Mouse (Mus musculus): ENCODE data around the gene Slc8a1.

The Slc8a1 gene

DNA sequence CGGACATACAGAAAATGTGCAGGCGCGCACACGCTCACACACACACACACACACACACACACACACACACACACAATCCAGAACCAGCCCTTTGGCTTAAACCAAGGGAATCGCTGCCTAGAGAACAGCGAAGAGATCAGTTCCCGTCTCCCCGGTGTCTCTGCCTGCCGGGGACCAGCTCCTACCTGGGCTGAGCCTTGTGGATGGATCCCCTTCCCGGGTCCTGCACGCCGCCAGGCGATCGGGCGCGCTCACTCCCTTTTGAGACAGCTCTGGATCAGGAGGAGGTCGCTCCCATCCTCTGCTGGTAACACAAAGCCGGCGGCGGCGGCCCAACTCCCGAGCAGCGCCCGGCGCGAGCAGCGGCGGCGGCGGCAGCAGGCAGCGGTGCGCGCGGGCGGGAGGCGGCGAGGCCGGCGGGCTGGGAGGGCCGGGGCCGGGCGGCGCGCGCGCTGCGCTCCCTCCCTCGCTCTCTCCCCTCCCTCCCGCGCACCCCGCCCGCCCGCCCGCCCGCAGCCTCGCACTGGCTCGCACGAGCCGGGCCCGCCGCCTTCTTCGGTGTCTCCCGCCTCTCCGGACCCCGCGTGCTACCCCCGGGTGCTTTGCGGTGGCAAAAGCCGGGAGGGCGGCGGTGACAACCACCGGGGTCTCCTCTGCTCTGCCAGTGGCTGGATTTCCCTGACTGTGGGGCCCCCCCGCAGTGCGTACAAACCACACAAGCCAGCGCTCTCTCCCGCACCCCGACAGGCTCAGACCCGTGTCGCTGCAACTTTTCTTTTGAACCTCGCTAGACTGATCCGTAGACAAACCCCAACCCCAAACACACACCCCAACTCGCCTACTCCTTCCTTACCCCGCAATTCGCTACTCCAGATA lies 68.1 kb downstream of the Slc8a1 start:
- peak; percentile 43 for DNase-seq (ENCODE audit: low spot score)

DNA sequence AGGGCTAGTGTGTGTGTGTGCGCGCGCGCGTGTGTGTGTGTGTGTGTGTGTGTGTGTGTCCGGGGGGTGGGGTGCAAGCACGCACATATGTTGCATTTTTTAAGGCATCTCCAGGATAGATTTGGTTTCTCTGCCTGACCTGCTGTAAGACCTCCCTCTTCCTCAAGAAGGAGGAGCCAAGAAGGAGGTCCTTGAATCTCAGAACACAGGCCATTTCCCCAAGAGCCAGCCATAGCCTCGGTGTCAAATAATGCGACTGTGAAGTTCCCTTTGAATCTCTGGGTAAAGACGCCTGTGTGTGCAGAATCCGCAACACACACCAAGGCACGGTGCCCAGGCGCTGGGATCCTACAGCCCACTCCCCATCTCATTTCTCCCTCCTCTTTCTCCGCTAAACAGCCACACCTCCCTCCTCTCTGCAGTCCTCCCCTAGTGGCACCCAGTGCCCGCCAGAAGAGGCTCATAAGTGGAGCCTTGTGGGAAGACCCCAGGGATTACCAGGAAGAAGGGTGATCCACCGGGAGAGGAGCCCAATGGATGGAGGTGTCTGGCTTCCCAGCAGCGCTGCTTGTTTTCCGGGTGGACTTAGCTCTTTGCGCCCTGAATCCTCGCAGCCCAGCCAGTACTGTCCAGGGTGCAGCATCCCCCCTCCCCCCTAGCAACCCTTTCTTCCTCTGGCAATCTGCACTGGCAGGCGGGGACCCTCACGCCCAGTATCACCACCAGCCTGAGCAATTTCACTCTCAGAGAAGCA lies 68.9 kb downstream of the Slc8a1 start:
- DNase-seq (ENCODE audit: low spot score): peak; percentile 42

DNA sequence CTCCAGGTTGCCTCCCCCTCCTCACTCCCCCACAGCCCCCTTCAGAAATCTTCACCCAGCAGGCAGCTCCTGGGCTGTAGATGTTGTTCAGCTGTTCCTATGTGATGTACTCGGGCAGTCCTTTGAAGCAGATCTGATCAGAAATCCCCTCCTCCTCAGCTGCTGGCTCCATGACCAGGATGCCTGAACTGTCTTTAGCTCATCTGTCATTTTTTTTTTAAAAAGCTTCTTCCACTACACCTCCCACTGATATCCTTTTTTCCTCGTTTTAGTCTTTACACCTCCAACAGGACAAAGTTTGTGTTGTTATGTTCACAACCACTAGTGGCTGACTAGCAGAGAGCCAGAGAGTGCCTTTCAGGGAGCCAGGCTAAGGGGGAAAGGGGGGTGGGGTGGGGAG lies 69.7 kb downstream of the Slc8a1 start:
- no peak for DNase-seq (ENCODE audit: low spot score)

DNA sequence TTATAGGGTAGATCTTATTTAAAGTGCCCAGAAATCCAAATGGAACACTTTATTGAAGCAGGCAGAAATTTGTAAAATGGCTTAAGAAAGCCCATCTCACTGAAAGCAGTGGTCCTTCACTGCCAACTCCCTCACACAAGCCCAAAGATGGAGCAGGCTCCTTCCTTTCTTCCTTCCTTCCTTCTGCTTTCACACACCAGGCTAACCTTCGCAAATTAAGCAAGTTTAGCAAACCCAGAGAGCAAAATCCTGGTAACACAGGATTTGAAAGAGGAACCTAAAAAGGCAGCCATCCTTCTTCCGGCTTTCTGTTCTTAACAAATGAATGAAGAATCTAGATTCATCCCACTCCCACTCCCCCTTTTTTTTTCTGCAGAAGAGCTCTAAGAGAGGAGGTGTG lies 70.2 kb downstream of the Slc8a1 start:
- no peak for DNase-seq (ENCODE audit: low spot score)

DNA sequence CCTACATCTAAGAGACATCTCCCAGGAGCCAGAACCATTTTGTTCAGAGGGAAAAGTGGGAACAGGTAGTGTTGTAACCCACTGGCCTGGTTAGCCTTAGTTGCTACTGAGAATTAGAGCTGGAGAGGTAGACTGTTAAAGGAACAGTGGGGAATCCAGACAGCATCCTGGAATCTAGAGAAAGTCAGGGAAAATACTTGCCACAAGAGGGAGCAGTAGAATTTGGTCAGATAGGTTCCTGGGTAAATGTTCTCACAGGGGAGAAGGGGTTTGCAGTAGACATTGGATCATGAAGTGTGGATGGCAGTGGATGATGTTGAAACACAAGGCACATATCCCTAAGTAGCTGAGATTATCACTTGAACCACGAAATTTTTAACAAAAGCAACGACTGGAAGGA lies 71.6 kb downstream of the Slc8a1 start:
- DNase-seq (ENCODE audit: low spot score): peak; percentile 24

DNA sequence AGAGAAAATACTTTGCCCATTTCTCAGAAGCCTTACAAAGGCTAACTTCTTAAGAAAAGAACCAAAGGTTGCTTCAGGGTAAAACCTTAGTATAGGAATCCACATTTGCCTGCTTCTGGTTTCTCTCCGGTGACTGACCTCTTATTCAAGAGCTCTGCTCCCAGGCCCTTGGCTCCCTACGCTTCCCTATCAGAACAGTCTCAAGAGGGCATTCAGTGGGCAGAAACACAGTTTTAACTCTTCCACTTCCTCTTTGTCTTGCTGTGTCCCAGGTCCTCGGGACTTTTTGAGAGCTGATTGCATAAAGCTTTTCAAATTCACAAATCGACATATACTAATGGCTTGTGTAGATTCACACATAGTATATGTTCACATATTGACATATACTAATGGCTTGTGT lies 73.3 kb downstream of the Slc8a1 start:
- DNase-seq (ENCODE audit: low spot score): no peak

DNA sequence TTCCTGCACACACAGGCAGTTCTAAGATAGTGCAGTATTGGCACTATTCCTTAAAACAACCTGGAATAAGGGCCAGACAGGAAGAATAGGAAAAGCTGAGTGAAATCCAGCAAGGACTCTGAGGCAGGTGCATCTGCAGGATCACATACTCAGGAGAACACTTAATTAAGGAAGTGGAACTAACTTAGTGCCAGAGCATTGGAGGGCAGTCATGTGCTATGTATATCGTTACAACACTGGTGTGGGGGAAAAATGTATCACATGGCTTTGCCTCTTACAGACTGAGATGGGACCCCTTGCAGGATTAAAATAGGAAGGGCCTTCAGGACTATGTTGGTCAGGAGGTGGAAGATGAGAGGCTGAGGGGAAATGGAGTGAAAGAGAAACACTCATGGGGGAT lies 80.3 kb downstream of the Slc8a1 start:
- no peak for DNase-seq (ENCODE audit: low spot score)

DNA sequence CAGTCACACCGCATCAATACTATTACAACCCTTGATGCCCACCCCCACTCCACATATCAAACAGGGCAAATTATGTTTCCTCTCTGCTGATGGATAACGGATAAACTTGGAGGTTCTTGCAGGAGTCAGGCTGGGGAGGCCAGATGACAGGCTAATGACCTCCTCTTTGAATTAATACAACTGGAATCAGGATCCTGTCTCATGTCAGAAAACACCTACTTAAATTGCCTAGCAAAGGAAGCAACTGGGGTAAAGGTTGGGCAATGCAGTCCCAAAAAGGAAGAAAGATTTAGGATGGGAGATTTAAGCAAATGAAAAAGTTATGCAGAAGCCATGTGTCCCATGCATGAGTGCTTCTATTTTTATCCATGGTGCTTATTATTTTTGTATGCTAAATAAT lies 83.6 kb downstream of the Slc8a1 start:
- DNase-seq (ENCODE audit: low spot score): no peak

DNA sequence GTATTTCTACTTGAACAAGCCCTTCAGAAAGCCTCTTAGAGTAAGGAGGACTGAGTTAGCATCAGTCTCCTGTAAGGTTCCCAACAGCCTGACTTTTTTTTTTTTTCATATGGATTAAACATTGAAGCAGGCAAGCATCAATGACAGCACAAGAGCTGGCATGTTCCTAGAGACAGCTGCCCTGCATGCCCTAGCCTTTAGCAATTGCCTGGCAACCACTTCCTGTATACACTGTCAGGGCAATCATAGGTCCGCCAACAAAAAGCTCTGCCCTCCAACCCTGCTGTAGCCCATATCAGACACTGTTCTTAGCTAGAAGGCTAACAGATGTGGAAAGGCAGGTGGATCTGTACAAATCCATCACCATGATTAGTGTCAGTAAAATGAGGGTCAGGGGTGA lies 85.2 kb downstream of the Slc8a1 start:
- no peak for DNase-seq (ENCODE audit: low spot score)

DNA sequence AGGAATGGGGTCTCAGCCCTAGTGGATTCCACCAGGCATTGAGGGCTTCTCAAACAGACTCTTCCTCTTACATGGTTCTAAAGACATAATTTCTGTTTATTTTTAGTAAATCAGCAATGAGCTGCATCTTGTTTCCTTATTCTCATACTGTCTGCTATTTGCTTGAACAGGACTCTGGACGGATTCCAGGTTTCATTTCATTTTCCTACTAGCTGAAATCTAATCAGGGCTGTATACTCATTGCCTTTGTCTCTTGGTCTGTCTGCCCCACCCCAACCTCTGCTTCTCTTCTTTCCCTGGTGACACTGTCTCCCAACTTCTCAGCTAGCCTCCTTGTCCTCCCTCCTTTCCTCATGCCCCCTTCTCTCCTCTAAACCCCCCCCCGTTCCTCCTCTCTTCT lies 101.4 kb downstream of the Slc8a1 start:
- no peak for DNase-seq (ENCODE audit: low spot score)

DNA sequence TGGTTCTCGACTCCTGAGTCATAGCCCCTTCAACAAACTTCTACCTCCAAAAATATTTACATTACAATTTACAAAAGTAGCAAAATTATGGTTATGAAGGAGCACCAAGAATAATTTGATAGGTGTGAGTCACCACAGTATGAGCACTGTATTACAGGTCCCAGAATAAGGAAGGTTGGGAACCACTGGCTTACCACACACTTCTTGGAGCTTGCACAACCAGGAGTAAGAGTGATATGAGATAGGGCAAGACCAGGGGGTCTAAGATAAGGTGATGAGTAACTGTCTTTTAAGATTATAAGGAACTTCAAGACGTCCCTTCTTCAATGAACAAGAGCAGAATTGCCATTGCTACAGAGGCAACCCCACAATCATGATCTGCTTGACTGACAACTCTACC lies 107.7 kb downstream of the Slc8a1 start:
- DNase-seq (ENCODE audit: low spot score): no peak

DNA sequence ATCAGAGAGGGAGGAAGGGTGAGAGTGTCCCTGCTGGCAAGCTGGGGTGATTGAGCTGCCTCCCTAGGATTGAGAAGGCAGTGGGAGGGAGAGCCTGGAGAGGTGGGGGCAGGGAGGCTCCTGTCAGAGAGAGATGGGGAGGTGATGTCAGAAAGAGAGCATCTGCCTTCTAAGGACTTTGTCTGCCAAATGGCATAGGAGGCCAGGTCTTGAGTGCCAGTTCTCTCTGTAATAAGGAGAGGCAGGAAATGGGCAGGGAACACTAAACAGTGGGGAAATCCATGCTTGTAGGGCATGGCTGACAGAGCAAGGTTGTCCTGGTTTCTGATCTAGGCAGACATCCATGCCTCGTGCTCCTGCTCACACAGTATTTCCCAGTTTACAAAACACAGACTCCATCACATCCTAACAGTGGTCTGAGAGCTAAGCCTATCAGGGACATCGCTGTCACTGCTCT lies 117.0 kb downstream of the Slc8a1 start:
- DNase-seq (ENCODE audit: low spot score): no peak

DNA sequence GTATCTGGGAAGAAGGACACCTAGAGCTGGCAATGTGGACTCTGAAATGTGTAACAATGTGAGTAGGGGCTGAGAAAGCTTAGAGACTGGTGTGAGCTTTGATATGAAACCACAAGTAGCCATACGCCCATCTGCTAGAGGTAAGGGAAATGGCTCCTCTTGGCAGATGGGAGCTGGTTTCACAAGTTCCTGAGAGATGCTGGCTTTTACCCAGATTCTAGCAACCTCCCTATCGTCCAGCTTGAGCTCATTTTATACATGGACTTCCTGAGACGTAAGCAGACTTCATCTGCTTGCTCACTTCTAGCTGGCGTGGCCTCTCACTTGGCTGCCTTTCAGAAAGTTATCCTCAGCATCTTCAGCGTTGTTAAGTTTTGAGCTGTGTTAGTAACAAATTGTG lies 119.7 kb downstream of the Slc8a1 start:
- no peak for DNase-seq (ENCODE audit: low spot score)

DNA sequence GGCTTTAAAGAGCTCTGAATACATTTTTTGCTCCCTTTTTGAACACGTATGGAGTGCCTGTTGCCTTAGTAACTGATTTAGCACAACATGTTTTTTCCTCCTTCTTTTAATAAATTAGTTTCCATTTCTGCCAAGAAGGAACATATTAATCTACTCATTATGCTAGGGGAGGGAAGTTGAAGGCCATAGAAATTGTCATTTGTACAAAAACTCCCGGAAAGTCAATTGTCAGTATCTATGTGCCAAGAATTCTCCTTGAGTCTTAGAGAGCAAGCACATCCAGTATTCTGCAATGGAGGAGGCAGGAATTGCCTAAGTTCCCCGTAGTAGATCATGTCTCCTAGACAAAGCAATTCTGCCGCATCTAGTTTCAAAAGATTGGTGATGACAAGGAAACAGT lies 121.9 kb downstream of the Slc8a1 start:
- DNase-seq (ENCODE audit: low spot score): no peak

DNA sequence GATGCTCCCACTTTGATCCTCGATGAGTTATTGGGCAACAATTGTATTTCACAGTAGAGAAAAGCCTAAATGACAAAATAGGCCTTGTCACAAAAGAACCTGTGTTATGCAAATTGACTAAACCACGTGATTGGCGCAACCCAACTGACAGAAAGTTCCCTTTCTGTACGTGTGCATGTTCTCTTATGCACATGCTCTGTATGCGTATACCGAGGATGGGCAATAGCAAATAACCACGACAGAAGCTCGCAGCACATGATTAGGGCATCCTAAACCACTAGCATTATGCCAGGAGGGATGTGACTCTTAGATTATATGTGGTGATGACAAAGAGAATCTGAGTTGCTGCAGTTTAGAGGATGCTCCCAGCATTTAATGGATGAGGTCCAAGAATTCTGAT lies 122.8 kb downstream of the Slc8a1 start:
- no peak for DNase-seq (ENCODE audit: low spot score)

DNA sequence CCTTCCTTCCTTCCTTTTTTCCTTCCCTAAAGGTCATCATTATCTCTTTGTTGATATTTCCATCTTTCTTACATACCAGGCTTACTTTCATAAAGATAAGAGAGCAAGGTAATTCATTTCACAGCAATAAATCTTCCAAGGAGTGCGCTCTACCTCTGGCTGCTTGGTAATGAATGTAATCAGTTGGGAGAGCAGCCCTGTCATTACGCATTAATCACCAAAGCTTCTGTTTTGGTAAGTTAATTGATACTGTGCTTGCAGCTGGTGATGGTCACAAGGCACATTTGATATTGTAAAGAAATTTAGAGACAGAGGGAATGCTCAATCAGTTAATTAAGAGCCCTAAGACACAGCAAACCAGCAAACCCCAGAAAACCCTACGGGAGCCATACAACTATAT lies 130.7 kb downstream of the Slc8a1 start:
- DNase-seq (ENCODE audit: low spot score): no peak

DNA sequence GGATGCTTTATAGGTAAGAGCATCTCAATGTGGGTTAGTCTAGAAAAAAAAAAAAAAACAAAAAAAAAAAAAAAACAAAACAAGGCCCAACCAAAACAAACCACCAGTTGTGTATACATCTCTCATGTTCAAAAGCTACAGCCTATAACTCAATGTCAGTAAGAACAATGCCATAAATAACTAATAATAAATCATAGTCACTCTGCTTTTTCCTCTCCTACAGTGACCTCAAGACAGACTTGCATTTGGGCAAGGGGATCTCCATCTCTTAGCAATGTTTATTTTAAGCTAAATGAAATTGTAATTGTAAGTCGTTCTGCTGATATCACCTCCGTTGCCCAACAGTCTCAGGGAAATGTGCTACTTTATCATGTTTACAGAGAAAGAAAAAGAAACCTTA lies 132.1 kb downstream of the Slc8a1 start:
- DNase-seq (ENCODE audit: low spot score): no peak

DNA sequence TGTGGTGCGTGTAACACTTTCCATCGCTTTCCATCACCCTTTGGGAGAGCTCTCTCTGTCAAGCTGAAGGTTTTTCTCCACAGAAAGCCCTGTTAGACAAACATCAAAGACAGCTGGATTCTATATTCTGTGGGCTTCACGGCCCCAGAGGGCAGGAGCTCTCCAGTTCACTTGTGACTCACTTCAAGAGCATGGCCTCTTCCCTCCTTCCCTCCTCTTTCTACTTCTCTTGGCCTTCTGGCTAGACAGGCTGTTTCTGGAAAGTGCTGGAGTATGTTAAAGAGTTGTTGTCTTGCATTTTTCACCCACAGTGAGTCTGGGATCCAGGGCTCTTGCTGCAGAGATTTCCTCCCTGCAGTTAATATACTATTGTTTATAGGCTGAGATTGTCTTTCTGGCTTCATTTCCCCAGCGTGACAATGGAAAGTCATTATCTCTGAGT lies 132.9 kb downstream of the Slc8a1 start:
- no peak for DNase-seq (ENCODE audit: low spot score)

DNA sequence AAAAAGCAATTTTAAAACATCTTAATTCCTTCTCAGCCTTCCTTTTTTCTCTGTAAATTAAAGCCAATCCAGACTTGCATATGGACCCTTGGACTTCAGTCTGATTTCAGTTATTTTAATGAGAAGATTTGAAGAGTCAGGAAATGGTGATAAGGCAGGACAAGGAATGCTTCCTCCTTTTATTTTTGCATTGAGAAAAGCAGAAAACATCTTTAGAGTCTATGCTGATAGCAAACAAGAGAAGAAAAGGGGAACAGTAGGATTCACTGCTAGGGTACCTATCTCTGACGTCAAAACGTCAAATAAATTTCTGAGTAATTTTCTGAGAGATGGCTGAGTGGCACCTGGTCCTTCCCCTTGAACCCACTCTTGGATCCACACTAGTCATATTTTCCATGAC lies 139.1 kb downstream of the Slc8a1 start:
- DNase-seq (ENCODE audit: low spot score): no peak

DNA sequence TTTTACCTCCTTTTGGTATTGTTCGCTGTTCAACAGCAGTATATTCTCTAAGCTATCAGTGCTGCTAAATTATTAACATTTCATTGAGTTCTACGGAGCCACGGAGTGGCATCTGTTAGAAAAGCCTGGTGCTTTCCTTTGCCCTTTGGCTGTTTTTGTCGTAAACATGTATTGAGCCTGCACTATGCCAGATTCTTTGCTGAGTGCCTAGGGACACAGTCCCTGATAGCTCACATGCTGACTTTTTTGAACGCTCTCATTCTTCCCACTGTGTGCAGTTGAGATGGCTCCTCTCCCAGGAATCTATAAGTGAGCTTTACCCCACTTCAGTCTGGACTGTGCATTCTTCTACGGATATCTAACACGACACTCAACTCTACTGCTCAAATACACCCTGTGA lies 148.4 kb downstream of the Slc8a1 start:
- no peak for DNase-seq (ENCODE audit: low spot score)

DNA sequence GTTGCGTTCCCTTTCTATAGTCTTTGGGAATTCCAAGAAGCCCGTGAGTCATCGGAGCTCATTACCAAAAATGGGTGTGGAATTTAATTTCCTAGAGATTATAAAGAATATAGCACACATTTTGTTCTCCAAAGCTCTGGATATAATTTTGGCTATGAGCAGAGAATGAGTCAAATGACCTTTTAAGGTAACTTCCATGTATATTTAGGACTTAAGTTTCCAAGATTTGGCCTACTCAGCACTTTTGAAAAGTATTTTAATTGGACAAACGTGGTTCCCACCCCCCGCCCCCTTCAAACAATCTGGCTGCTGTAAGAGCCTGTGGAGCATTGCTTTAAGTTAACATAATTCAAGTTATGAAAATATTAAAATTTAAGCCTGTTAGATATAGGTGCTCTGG lies 151.4 kb downstream of the Slc8a1 start:
- DNase-seq (ENCODE audit: low spot score): no peak

DNA sequence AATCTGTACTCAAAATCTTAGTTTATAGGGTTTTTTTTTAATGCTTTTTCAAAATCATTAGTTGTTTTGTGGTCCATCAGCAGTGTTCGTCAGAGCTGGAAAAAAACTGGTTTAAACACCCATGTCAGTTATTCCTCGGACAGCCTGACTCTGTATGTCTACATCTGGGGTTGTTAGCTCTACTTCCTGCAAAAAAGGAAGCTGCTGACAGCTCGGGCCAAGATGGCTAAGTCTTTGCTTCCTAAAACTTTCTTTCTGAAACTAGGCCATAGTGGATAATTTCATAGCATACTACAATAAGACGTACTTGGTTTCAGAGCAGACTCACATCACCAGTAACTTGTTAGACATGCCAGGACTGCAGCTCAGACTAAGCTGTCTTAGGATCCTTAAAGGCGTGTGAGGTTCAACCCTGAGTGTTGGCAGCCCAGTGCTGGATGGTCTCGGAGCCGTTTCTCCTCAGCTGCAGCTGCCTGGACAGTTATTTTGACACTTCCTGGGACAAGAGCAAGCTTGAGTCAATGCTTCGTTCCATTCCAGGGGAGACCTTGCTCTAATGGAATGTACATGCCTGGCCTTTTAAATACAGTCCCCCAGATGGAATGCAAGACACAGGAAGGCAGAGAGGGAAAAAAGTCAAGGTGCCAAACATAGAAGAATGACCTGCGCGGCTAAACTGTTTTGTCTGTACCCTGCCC lies 158.3 kb downstream of the Slc8a1 start:
- DNase-seq (ENCODE audit: low spot score): no peak

DNA sequence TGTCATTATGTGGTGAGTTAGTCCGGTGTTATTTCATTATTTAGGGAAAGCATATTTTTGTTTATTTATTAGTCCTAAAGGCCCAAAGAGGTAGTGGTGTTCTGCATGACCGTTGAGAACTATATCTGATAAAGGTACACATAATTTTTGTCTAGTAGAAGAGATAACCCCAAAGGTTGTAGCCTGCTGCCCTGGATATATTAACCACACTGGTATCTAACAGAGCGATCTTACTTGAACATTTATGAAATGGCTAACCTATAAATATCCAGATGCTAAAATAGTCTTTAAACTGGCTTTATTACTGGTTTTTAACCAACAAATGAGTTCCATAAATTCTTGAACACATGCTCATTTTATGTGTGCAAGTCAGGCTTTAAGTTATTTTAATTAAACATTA lies 161.3 kb downstream of the Slc8a1 start:
- DNase-seq (ENCODE audit: low spot score): no peak
